Mouse (Mus musculus) thymus, adult 18-20 months (tissue): ENCODE measurements around the gene Nmur1.
A peak's percentile ranks its signal among the peaks of the same experiment; 100 is the strongest.
"Not testable (repeated sequence)": the region's sequence is repeated elsewhere in the genome, so short reads cannot be mapped to it uniquely, and the experiment has no call there.

Experiments used
- DNase-seq, 2 experiments: peaks; one replicate each; pipeline ENCODE4 v3.0.0; 2022; ENCODE audit warnings: mixed read lengths in 2 of 2

The Nmur1 gene

DNA sequence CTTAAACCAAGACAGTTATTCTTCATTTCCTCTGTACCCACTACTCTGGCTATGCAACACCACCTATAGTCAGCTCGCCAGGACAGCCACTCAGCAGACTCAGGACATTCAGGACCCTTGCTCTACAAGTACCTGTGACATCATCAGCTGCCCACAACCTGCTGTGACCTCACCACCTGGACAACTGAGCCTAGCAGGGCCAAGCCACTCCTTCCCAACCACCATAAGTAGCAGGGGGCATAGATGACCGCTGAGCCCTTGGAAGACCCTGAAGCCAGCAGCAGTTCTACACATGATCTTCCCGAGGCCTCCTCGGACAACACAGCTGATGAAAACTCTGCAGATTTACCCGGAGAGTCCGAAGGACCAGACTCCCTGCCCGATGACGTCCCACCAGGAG lies at the start of gene Nmur1, which contains the start of gene Tex44:
TSS of gene Nmur1 (minus strand) at position 101 of the 400 bp plus-strand sequence.
TSS of gene Tex44 (plus strand) at position 202 of the 400 bp plus-strand sequence.
- DNase-seq: no peak

DNA sequence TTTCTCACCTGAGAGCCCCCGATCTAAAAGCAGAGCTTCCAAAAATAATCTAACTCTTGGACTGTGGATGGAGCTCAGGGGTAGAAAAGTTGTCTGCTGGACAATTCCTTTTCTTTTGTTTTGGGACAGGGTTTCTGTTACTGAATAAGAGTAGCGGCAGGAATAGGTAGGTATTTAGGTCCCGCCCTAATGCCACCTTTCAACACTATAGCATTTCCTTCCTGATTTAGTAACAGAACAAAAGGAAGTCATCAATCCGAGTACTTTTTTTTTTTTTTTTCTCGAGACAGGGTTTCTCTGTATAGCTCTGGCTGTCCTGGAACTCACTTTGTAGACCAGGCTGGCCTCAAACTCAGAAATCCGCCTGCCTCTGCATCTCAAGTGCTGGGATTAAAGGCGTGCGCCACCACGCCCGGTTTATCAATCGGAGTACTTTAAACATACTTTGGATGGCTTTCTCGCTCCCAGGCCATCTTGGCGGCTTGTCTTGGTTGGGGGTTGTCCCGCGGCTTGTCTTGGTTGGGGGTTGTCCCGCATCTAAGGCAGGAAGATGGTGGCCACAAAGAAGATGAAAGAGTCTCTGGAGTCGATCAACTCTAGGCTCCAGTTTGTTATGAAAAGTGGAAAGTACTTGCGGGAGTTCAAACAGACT lies 47.2 kb upstream of the Nmur1 start:
- DNase-seq: no peak

DNA sequence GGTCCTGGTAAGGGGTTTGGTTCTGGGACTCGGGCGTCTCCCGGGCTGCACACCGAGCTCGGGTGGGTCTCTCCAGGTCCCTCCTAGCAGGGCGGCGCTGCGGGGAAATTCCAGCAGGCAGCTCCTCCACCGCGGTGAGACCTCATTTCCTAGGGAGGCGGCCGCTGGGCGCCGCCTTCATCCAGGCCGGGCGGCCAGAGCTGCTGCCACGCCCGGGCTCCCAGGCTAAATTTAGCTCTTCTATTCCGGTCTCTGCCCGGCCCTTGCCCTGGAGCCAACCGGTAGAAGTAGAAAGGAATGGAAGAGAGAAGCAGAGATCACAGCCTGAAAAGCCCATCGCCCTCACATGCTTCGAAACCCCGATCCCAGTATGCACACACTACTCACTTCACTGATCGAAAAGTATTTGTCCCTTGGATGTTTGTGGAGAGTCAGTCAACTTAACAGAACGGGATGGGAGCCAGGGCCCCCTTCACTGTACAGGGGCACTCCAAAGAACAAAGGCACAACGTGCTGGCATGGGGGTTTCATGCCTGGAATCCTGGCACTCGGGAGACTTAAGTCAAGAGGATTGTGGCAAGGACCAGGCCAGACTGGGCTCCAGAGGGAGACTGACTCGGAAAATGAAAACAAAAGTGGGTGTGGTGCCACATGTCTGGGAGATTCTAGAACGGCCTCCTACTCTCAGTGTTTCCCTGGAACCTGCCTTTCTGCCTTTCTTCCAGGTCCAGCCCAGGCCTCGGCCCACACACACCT lies 46.3 kb upstream of the Nmur1 start:
- no peak for DNase-seq

DNA sequence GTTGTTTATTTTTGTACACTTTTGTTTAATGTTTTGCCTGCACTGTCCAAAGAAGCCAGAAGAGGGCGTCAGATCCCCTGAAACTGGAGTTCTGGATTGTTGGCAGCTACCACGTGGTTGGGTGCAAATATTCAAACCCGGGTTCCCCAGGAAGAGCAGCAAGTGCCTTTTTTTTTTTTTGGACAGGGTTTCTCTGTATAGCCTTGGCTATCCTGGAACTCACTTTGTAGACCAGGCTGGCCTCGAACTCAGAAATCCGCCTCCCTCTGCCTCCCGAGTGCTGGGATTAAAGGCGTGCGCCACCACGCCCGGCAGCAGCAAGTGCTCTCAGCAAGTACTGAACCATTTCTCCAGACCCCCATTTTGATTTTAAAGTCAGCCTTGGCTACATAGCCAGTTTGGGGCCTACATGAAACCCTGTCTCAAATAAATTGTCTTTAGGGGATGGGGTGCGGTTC lies 45.5 kb upstream of the Nmur1 start:
- DNase-seq: not testable (repeated sequence)

DNA sequence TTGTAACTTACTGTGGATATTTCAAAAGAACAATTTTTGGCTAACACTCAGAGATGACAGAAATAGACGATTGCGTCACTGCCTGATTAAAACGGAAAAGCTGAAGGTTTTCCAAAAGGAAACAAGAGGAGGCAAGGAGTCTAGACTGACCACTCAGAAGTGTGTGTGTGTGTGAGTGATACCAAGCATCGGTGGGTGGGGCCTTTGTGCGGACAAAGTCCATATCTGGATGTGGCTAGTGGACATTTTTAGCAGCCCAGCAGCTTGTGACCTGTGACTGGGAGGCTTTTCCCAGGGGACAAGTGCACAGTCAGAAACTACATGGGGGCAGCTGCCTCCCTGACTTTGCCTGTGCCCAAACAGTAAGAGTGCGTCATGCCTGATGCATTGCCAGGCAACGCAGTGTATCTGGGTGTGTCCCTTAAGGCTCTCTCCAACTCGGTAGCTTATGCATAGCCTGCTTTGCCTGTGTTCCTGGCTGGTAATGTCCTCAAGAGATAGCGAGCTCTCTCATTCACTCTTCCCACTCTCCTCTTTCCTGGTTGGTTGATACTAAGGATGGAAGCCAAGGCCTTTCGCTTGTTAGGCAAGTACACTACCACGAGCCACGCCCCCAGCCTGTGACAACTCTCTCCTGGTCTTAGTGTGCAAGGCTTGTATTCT lies 44.6 kb upstream of the Nmur1 start:
- DNase-seq: no peak

DNA sequence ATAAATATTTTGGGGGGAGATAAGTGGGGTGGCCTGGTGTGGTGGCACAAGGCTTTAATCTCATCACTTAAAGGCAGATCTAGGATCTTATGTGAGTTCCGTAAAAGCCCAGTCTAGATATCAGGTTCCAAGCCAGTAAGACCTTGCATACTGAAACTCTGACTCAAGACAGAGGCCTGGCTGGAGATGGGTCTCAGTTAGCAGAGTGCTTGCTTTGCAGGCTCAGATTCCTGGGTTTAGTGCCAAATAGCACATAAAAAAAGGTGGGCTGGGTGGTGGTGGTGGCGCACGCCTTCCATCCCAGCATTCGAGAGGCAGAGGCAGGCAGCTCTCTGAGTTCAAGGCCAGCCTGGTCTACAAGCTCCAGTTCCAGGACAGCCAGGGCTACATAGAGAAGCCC lies 43.8 kb upstream of the Nmur1 start:
- DNase-seq: no peak

DNA sequence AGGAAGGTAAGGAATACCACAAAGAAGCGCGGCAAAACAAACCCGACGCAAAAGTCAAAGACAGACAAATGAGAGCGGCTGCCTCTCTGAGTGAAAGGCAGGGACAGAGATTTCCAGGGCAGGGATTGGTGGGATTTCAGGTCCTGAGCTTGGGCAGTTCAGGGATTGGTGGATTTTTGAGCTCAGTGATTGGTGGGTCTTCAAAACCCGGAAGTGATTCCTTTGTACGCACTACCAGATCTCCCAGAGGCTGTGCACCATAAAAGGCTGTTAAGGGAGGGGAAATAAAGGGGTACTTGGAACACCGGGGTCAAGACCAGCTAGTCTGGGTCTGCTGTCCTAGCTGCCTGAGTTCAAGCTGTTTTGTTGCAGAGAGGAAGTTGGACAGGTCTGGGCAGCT lies 41.4 kb upstream of the Nmur1 start:
- no peak for DNase-seq

DNA sequence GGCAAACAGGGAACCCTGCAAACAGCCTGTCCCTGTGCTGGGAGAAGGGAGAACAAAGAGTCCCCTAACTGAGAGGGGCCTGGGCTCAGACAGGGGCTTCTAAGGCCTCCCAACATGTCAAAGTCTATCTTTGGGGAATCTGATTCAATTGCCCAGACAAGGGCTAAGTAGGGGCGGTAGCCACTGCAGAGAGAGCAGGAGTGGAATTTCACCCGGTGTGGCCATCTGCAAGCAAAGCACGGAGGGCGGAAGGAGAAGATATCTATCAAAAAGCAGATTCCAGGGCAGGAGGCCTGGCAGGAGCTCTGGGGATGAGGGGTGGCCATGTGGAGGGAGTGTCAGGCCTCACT lies 38.8 kb upstream of the Nmur1 start:
- no peak for DNase-seq

DNA sequence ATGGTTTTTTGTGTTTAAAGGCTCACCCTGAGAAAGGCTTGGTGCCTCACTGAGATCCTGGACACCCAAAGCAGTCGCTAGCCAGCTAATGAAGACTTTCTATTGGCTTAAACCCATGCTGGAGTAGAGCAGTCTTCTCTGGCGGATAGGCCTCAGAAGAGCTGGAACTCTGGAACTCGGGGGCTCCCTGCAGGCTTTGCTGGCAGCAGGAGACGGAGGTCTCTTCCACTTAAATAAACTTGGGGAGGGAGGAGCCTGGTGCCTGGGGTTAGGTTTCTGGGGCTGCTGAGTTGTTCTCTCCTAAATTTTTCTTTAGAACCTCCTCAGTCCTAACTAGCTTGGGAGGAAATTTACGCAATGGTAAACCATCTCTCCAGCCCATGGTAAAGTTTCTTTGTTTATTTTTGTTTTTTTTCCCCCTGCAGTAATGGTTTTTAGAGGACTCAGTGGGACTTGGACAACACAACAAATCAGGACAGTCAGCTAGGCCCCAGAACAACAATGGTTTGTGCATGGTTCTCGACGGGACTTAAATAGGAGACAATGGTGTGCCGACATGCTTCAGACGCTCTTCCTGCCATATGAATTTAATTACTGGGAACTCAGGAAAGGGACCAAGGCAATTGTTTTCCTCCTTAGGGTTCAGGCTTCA lies 38.3 kb upstream of the Nmur1 start:
- no peak for DNase-seq

DNA sequence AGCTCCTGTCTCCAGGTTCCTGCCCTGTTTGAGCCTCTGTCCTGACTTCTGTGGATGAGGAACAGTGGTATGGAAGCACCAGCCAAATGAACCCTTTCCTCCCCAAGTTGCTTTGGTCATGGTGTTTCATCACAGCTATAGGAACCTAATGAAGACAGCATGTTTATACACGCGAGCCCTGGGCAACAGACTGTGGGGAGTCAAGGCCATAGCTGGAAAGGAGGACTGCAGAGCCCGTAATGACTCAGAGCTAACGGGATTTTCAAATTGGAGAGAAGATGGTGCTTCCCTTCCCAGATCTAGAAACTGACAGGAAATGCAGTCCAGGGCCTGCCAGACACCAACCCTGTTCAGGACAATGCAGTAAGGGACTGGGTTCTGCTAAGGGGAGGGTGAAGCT lies 33.3 kb upstream of the Nmur1 start:
- DNase-seq: no peak

DNA sequence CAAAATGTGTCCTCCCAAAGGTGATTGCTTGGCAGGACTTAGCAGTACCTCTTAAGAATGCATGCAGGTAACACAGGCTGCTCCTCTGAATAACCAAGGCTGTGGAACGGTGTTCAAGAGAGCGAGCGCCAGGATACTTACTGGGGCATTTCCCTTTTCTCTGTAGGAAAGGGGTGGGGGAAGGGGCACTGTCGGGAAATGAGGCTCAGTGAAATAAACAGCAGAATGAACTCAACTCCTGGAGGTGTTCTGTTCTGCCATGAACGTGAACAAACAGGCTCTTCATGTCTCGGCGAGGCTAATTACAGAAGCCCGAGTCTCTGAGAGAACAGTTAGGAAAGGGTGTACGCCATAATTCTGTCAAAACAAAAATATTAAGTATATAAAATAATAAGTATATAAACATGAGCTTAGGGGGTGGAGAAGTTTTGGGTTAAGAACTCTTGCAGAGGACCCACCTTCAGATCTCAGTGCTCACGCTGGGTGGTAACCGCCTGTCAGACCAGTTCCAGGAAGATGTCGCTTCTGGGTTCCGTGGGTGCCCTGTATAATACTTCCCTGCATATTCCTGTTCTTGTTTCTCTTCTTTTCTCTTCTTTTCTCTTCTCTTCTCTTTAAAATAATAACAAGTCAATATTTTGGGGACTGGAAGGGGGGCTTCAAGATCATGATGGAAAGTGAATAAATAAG lies 31.0 kb upstream of the Nmur1 start:
- DNase-seq: no peak

DNA sequence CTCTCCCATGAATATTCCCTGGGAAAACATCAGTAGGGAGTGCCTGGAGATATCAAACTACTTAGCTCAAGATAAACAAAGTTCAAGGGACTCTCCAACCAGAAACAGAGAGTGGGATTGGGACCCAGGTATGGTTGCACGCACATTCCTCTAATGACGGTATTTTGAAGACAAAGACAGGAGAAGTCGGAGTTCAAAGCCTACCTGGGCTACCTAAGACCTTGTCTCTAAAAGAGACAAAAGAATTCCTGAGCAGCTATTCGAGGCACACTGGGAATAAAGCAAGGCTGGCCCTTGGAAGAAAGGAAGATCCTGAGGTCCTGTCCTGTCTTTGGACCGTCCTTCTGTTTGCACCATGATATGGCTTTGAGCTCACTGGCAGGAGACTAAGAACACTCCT lies 26.7 kb upstream of the Nmur1 start:
- DNase-seq: no peak

DNA sequence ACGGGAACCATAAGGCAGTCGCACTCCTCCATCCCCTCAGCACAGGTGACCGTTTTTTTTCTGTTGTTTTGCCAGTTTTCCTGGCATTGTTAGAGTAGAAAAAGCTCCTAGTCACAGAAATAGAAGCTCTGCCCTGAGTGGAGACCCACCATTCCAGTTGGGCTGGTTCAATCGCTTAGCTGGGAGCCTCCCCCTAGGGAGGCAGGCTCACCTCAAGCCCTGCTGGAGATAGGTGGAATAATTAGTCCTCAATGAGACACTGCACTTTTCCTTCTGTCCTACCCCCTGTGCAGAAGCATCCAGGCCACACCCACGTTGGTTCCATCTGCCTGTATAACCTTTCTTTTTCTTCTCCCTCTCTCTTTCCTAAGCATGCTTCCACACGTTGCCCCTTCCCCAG lies 23.9 kb upstream of the Nmur1 start:
- no peak for DNase-seq

DNA sequence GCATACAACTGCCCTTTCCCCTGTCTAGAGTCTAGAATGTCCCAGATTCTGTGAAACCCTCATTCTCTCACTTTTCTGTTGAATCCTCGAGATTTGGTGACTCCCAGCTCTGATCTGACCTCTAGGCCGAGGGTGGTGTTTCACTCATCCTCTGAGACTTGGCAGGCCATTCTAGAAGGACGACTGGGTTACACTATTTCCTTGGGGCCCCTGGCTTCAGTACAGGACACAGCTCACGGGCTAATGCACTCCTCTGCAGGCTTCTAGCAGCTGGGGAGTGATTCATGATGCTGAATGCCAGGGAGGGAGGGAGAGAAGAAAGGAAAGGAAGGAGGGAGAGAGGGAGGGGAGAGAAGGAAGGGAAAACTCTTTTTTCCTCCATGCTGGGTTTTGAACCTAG lies 22.2 kb upstream of the Nmur1 start:
- no peak for DNase-seq

DNA sequence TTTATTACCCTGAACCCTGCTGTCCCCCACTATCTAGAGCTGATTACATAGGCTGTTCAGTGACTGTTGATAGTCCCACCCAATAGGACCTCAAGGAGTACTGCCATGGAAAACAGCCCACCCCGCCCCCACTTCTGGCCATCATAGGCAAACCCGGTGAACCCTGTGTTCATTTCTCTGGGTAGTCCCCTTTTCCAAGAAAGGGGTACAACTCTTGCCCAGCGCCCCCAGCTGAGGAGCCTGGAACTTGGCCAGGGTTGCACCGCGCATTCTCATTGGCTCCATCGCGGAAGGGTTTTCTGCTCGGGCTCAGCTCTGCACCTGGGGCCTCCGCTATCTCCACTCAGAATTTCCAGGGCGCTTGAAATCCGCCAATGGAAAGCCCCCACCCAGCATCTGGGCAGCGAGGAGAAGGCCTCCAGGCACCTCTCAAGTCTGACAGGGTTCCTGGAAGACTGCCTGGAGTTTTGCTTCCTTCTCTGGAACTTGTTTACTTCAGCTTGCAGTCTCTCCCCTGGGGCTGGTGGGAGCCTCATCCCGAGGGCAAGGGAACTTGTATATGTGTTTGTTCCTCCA lies 21.7 kb upstream of the Nmur1 start:
- no peak for DNase-seq

DNA sequence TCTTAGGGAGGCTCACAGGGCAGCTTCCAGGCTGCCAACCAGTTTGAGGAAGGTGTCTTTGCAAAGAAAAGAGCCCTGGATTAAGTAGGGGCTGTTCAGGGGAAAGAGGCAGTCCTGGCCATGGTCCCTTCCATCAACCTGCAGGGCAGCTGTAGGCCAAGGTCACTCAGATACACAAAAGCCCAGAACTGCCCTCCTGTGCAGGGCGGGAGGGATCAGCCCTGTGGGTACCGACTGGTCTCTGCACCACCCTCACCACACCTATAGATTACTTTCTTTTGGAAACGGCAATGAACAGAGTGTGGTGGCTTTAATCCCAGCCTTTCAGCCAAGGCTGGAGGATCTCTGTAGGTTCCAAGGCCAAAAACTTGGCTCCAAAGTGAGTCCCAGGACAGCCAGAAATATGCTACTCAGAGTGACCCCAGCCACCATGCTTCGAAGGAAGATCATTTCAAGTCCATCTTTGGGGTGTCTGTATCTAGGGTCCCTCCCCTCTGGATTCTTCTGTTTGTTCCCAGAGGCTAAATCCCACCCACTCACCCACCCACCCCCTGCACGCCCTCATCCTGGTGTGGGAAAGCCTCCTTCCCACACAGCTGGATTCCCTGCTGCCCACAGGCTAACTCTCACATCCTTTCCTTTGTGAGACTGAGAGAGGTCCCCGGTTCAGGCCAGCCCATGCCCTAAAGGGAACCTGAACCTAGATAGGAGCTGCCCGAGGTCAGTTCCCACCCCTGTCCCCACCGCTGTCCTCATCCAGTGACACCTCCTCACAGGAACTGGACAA lies 17.6 kb upstream of the Nmur1 start:
- no peak for DNase-seq

DNA sequence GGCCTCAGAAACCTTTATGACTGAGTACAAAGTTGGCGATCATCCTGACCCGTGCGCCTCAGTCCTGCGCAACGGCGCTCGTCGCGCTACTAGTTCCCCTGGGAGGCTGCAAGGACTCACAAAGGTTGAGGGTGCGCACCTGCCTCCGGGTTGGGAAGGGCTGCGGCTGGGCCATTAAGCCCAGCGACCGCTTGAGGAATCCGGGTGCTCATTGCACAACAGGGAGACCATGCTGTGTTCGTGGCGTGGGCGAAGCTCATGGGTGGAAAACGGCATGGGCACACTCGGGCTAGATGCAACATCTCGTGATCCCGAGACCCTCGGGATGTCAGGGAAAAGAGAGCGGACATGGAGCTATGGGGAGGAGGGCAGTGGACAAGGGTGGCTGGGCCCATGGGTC lies 16.8 kb upstream of the Nmur1 start:
- DNase-seq: no peak

DNA sequence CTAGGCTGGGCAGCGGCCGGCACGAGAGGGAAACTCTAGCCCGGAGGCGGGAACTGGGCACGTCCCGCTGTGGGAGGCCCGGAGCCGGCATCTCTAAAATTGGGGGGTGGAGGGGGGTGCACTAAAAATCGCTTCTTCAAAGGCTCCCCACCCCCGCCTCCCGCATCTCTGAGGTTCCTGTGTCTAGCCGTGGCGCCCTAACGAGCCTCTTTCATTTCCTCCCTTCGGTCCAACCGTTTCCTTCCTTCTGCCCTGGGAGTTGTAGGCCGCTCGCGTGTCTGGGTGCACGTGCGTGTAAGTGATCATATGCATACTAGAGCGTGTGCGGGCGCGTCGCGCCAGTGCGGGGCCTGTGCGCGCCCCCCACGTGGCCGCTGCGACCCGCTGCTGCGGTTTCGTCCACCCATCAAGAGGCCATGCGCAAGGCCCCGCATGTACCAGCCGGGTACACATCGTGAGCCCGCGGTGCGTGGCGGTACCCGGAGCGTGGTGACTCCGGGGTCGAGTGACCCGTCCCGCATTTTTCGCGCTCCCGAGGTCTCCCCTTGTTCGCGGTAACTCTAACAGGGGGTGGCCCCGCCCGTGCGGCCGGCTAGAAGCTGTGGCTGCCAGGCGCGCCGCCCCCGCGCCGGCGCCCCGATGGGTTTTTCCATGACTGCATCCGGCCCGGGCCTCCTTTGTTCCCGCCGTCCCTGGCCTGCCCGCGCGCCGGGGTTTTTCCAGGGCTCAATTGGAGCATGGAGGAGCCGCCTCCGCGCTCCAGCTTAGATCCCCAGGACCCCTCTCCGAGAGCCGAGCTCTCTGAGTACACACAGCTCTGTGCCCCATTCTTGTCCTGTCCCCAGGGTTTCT lies 16.2 kb upstream of the Nmur1 start:
- peak; percentile 76 to 81 for DNase-seq

DNA sequence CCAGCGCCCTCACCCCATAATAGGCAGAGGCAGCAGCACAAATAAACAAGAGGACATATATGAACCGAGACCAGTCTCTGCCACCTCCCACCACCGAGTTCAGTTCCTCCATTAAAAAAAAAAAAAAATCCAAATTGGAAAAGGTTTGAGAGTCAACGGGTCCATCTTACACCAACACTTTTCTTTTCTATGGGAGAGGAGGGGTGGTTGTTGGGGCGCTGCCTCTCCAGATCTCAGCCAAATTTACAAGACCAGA lies 15.6 kb upstream of the Nmur1 start:
- DNase-seq: no peak

DNA sequence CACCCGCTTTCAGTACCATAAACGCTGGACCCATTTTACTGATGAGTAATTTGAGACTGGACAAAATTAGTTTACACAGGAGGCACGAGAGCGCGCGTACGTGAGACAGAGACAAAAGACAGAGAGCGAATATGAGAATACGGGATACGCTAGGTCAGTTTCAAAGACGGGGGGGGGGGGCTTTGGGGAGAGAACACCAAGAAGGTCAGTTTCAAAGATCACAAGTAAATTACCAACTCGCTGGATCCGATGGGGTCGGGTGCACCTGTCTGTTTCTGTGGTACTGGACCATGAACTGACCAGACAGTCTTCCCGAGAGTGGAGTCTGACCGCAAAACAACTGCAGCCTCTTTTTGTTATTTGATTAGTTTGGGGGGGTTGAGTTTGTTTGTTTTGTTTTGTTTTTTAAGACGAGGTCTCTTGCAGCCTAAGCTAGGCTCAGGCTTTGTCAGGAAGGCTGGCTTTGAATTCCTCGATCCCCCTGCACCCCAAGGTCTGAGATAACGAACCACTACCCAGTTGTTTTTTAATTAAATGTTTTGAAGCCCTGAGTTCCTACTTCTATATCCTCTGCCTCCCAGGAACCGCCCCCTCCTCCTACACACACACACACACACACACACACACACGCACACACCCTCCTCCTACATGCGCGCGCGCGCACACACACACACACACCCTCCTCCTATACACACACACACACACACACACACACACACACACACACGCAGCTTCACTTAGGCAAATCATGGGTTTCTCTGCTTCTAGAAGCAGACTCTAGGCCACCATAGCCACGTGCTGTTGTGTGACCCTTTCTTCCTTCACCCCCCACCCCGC lies 15.1 kb upstream of the Nmur1 start:
- peak in 1 of 2 experiments; percentile 73 for DNase-seq
